Mouse (Mus musculus): ENCODE measurements around the gene Iqcc. TPM values are rescaled to one million over a fixed set of nuclear protein-coding genes. Genes with fewer than 3 reads are reported as not detected.
A peak's percentile ranks its signal among the peaks of the same experiment; 100 is the strongest.

The Iqcc gene
- polyA plus RNA-seq, 1 experiment from 2014 or later: 23.5 TPM

GRCm38 (mm10) chr4:129608426-129609025 is 10.4 kb downstream of the Iqcc start:
- Histone ChIP-seq H3K27me3 (ENCODE audit: control insufficient read depth, insufficient read depth, low read length) (no peaks in the 10 kb centered on the region), H3K27ac (replicated peaks; ENCODE audit: low read depth, low read length) (no peak overlapping the region), H3K9ac (replicated peaks; ENCODE audit: low read length) (no peak overlapping the region), H3K36me3 (replicated peaks; ENCODE audit: control insufficient read depth, insufficient read depth, low read depth, low read length) (peaks cover 2% of the 10 kb centered on the region; the same call in 1 of the 2 replicates), H3K4me3 (ENCODE audit: low read depth, low read length) (no peak overlapping the region), H3K4me2 (ENCODE audit: low read depth, low read length) (no peak overlapping the region), H3K4me1 (ENCODE audit: control insufficient read depth, insufficient read depth, low read length) (no peaks in the 10 kb centered on the region), H3K9me3 (replicated peaks; ENCODE audit: control insufficient read depth, low read length) (no peaks in the 10 kb centered on the region)
- peak; percentile 87 for DNase-seq (ENCODE audit: low spot score)
- ATAC-seq (replicated peaks; ENCODE audit: insufficient number of reproducible peaks, low FRiP score, low TSS enrichment, low read depth): peak; percentile 61
- 37% methylated on average over 7 of the region's 7 CpGs for WGBS

GRCm38 (mm10) chr4:129600233-129601158 is 18.4 kb downstream of the Iqcc start, which contains the start of the genes Eif3i and Tmem234:
Eif3i (minus strand) TSS chr4:129600648.
Tmem234 (plus strand) TSS chr4:129600668.
- Histone ChIP-seq H3K9me3 (replicated peaks; ENCODE audit: control insufficient read depth, low read length) (no peaks in the 10 kb centered on the region), H3K4me2 (ENCODE audit: low read depth, low read length) (peak within 1 kb of the TSS; percentile 60), H3K4me3 (ENCODE audit: low read depth, low read length) (peak within 1 kb of the TSS; percentile 99), H3K36me3 (replicated peaks; ENCODE audit: control insufficient read depth, insufficient read depth, low read depth, low read length) (no peaks in the 10 kb centered on the region; the same call in 1 of the 2 replicates), H3K9ac (replicated peaks; ENCODE audit: low read length) (peak within 1 kb of the TSS; percentile 94), H3K4me1 (ENCODE audit: control insufficient read depth, insufficient read depth, low read length) (no peaks in the 10 kb centered on the region), H3K27me3 (ENCODE audit: control insufficient read depth, insufficient read depth, low read length) (no peaks in the 10 kb centered on the region), H3K27ac (replicated peaks; ENCODE audit: low read depth, low read length) (no peak within 1 kb of the TSS; the same call in 1 of the 2 replicates)
- WGBS: under 1% methylated on average over 70 of the region's 74 CpGs
- ATAC-seq (replicated peaks; ENCODE audit: insufficient number of reproducible peaks, low FRiP score, low TSS enrichment, low read depth) (peak; percentile 84), DNase-seq (ENCODE audit: low spot score) (peak; percentile 91)

GRCm38 (mm10) chr4:129588865-129589264 is 30.0 kb downstream of the Iqcc start:
- no peak overlapping the region for H3K9ac ChIP-seq (replicated peaks; ENCODE audit: low read length)
- ATAC-seq (replicated peaks; ENCODE audit: insufficient number of reproducible peaks, low FRiP score, low TSS enrichment, low read depth) (no peak), DNase-seq (ENCODE audit: low spot score) (no peak)
- 79% methylated on average over 4 of the region's 4 CpGs for WGBS
- no peak overlapping the region for H3K4me2 ChIP-seq (ENCODE audit: low read depth, low read length)
- H3K9me3 ChIP-seq (replicated peaks; ENCODE audit: control insufficient read depth, low read length): no peaks in the 10 kb centered on the region
- no peak overlapping the region for H3K4me3 ChIP-seq (ENCODE audit: low read depth, low read length)
- no peak overlapping the region for H3K27ac ChIP-seq (replicated peaks; ENCODE audit: low read depth, low read length)
- no peaks in the 10 kb centered on the region for H3K27me3 ChIP-seq (ENCODE audit: control insufficient read depth, insufficient read depth, low read length)
- no peaks in the 10 kb centered on the region for H3K4me1 ChIP-seq (ENCODE audit: control insufficient read depth, insufficient read depth, low read length)
- H3K36me3 ChIP-seq (replicated peaks; ENCODE audit: control insufficient read depth, insufficient read depth, low read depth, low read length): peaks cover 11% of the 10 kb centered on the region

GRCm38 (mm10) chr4:129586943-129587342 is 32.0 kb downstream of the Iqcc start:
- no peak for DNase-seq (ENCODE audit: low spot score)
- 48% methylated on average over 1 of the region's 1 CpGs for WGBS

GRCm38 (mm10) chr4:129585773-129586172 is 33.1 kb downstream of the Iqcc start:
- DNase-seq (ENCODE audit: low spot score) (no peak), ATAC-seq (replicated peaks; ENCODE audit: insufficient number of reproducible peaks, low FRiP score, low TSS enrichment, low read depth) (0 out of 2 replicates have a peak, but pooled peaks have one; percentile 30)
- Histone ChIP-seq H3K4me3 (ENCODE audit: low read depth, low read length) (no peak overlapping the region), H3K36me3 (replicated peaks; ENCODE audit: control insufficient read depth, insufficient read depth, low read depth, low read length) (no peaks in the 10 kb centered on the region), H3K27me3 (ENCODE audit: control insufficient read depth, insufficient read depth, low read length) (no peaks in the 10 kb centered on the region), H3K4me2 (ENCODE audit: low read depth, low read length) (peak overlapping the region; percentile 77; the same call in 1 of the 2 replicates), H3K27ac (replicated peaks; ENCODE audit: low read depth, low read length) (no peak overlapping the region), H3K4me1 (ENCODE audit: control insufficient read depth, insufficient read depth, low read length) (no peaks in the 10 kb centered on the region), H3K9me3 (replicated peaks; ENCODE audit: control insufficient read depth, low read length) (no peaks in the 10 kb centered on the region), H3K9ac (replicated peaks; ENCODE audit: low read length) (no peak overlapping the region)
- WGBS: 67% methylated on average over 9 of the region's 9 CpGs

More at GRCm38 (mm10) chr4:129586943-129587342, 32.0 kb downstream of the Iqcc start:
- Histone ChIP-seq H3K4me1 (ENCODE audit: control insufficient read depth, insufficient read depth, low read length) (no peaks in the 10 kb centered on the region), H3K36me3 (replicated peaks; ENCODE audit: control insufficient read depth, insufficient read depth, low read depth, low read length) (peaks cover 4% of the 10 kb centered on the region), H3K27ac (replicated peaks; ENCODE audit: low read depth, low read length) (no peak overlapping the region), H3K4me2 (ENCODE audit: low read depth, low read length) (no peak overlapping the region), H3K27me3 (ENCODE audit: control insufficient read depth, insufficient read depth, low read length) (no peaks in the 10 kb centered on the region), H3K9ac (replicated peaks; ENCODE audit: low read length) (no peak overlapping the region), H3K9me3 (replicated peaks; ENCODE audit: control insufficient read depth, low read length) (no peaks in the 10 kb centered on the region), H3K4me3 (ENCODE audit: low read depth, low read length) (no peak overlapping the region)
- no peak for ATAC-seq (replicated peaks; ENCODE audit: insufficient number of reproducible peaks, low FRiP score, low TSS enrichment, low read depth)

GRCm38 (mm10) chr4:129584884-129585608 is 33.9 kb downstream of the Iqcc start:
- H3K27me3 ChIP-seq (ENCODE audit: control insufficient read depth, insufficient read depth, low read length): no peaks in the 10 kb centered on the region
- DNase-seq (ENCODE audit: low spot score) (peak; percentile 85), ATAC-seq (replicated peaks; ENCODE audit: insufficient number of reproducible peaks, low FRiP score, low TSS enrichment, low read depth) (peak; percentile 63; the same call in 1 of the 2 replicates)
- WGBS: 2% methylated on average over 36 of the region's 36 CpGs
- peak overlapping the region; percentile 41 for H3K4me3 ChIP-seq (ENCODE audit: low read depth, low read length)
- no peak overlapping the region for H3K27ac ChIP-seq (replicated peaks; ENCODE audit: low read depth, low read length)
- peak overlapping the region; percentile 77 for H3K4me2 ChIP-seq (ENCODE audit: low read depth, low read length)
- H3K36me3 ChIP-seq (replicated peaks; ENCODE audit: control insufficient read depth, insufficient read depth, low read depth, low read length): no peaks in the 10 kb centered on the region
- H3K9me3 ChIP-seq (replicated peaks; ENCODE audit: control insufficient read depth, low read length): no peaks in the 10 kb centered on the region
- no peaks in the 10 kb centered on the region for H3K4me1 ChIP-seq (ENCODE audit: control insufficient read depth, insufficient read depth, low read length)
- H3K9ac ChIP-seq (replicated peaks; ENCODE audit: low read length): peak overlapping the region; percentile 62

GRCm38 (mm10) chr4:129584370-129584769 is 34.5 kb downstream of the Iqcc start:
- no peak for DNase-seq (ENCODE audit: low spot score)
- WGBS: 50% methylated on average over 1 of the region's 1 CpGs
- H3K27ac ChIP-seq (replicated peaks; ENCODE audit: low read depth, low read length): no peak overlapping the region

More at GRCm38 (mm10) chr4:129584370-129584769, 34.5 kb downstream of the Iqcc start:
- ATAC-seq (replicated peaks; ENCODE audit: insufficient number of reproducible peaks, low FRiP score, low TSS enrichment, low read depth): no peak
- Histone ChIP-seq H3K4me2 (ENCODE audit: low read depth, low read length) (no peak overlapping the region), H3K4me1 (ENCODE audit: control insufficient read depth, insufficient read depth, low read length) (no peaks in the 10 kb centered on the region), H3K36me3 (replicated peaks; ENCODE audit: control insufficient read depth, insufficient read depth, low read depth, low read length) (no peaks in the 10 kb centered on the region), H3K9ac (replicated peaks; ENCODE audit: low read length) (no peak overlapping the region; the same call in 1 of the 2 replicates), H3K27me3 (ENCODE audit: control insufficient read depth, insufficient read depth, low read length) (no peaks in the 10 kb centered on the region), H3K4me3 (ENCODE audit: low read depth, low read length) (no peak overlapping the region; the same call in 1 of the 2 replicates), H3K9me3 (replicated peaks; ENCODE audit: control insufficient read depth, low read length) (no peaks in the 10 kb centered on the region)
